Mouse (Mus musculus): ENCODE results near the gene Tmem196. TPM values are rescaled to one million over a fixed set of nuclear protein-coding genes. Genes with fewer than 3 reads are reported as not detected.
A peak's percentile ranks its signal among the peaks of the same experiment; 100 is the strongest.

Gene Tmem196
- polyA plus RNA-seq (2015; fragmentation: Nextera tagmentation; extraction: Ambion mirVana): 0.71 and 0.95 TPM in 2 replicates

- H3K36me3 ChIP-seq (ENCODE audit: insufficient read depth, low read length): no peaks in the 10 kb centered on the region
- 0 out of 2 replicates have a peak, but pooled peaks cover 3% of the 10 kb centered on the region for H3K27me3 ChIP-seq (ENCODE audit: insufficient read depth, low read length)
- no peak within 1 kb of the TSS for H3K9ac ChIP-seq (ENCODE audit: low read depth, low read length)
- H3K4me3 ChIP-seq (replicated peaks; ENCODE audit: low read depth, low read length): peak within 1 kb of the TSS; percentile 30
- ATAC-seq (replicated peaks; ENCODE audit: low FRiP score, low read depth) (no peak; the same call in 1 of the 2 replicates), DNase-seq (ENCODE audit: low spot score) (peak; percentile 28)
- WGBS: 3% methylated on average over 25 of the region's 25 CpGs
- no peak within 1 kb of the TSS for H3K27ac ChIP-seq
- peak within 1 kb of the TSS; percentile 45 for H3K4me2 ChIP-seq (ENCODE audit: low read length)
- no peaks in the 10 kb centered on the region for H3K4me1 ChIP-seq (replicated peaks; ENCODE audit: insufficient read depth, low read length)
- no peaks in the 10 kb centered on the region for H3K9me3 ChIP-seq (replicated peaks; ENCODE audit: low read length)
- TF ChIP-seq CTCF (IDR thresholded peaks at IDR 0.05; ENCODE audit: low read depth): no peak
Measured at GRCm38 (mm10) chr12:119945589-119946310, at the start of gene Tmem196. Gene Tmem196 (plus strand): TSS chr12:119945822.

- ATAC-seq (replicated peaks; ENCODE audit: low FRiP score, low read depth): no peak
- WGBS: 2% methylated on average over 14 of the region's 14 CpGs
- H3K9ac ChIP-seq (ENCODE audit: low read depth, low read length): no peak overlapping the region
Measured at GRCm38 (mm10) chr12:119946311-119946692, 680 bp downstream of the Tmem196 start.

GRCm38 (mm10) chr12:119957041-119957440, 11.4 kb downstream of the Tmem196 start:
- no peaks in the 10 kb centered on the region for H3K9me3 ChIP-seq (replicated peaks; ENCODE audit: low read length)
- H3K27ac ChIP-seq: no peak overlapping the region
- DNase-seq (ENCODE audit: low spot score): no peak
- H3K4me2 ChIP-seq (ENCODE audit: low read length): no peak overlapping the region
- WGBS: 72% methylated on average over 3 of the region's 3 CpGs
- no peak overlapping the region for H3K4me3 ChIP-seq (replicated peaks; ENCODE audit: low read depth, low read length)
- H3K36me3 ChIP-seq (ENCODE audit: insufficient read depth, low read length): no peaks in the 10 kb centered on the region
- TF ChIP-seq CTCF (IDR thresholded peaks at IDR 0.05; ENCODE audit: low read depth): no peak
- no peaks in the 10 kb centered on the region for H3K4me1 ChIP-seq (replicated peaks; ENCODE audit: insufficient read depth, low read length)
- no peak for ATAC-seq (replicated peaks; ENCODE audit: low FRiP score, low read depth)
- no peak overlapping the region for H3K9ac ChIP-seq (ENCODE audit: low read depth, low read length)
- H3K27me3 ChIP-seq (ENCODE audit: insufficient read depth, low read length): no peaks in the 10 kb centered on the region

More at GRCm38 (mm10) chr12:119946311-119946692, 680 bp downstream of the Tmem196 start:
- H3K4me2 ChIP-seq (ENCODE audit: low read length): peak overlapping the region; percentile 45
- peak overlapping the region; percentile 30 for H3K4me3 ChIP-seq (replicated peaks; ENCODE audit: low read depth, low read length)
- TF ChIP-seq CTCF (IDR thresholded peaks at IDR 0.05; ENCODE audit: low read depth): no peak
- no peaks in the 10 kb centered on the region for H3K4me1 ChIP-seq (replicated peaks; ENCODE audit: insufficient read depth, low read length)
- H3K36me3 ChIP-seq (ENCODE audit: insufficient read depth, low read length): no peaks in the 10 kb centered on the region
- no peak overlapping the region for H3K27ac ChIP-seq
- H3K27me3 ChIP-seq (ENCODE audit: insufficient read depth, low read length): 0 out of 2 replicates have a peak, but pooled peaks cover 3% of the 10 kb centered on the region
- peak; percentile 2 for DNase-seq (ENCODE audit: low spot score)
- no peaks in the 10 kb centered on the region for H3K9me3 ChIP-seq (replicated peaks; ENCODE audit: low read length)

- DNase-seq (ENCODE audit: low spot score) (no peak), ATAC-seq (replicated peaks; ENCODE audit: low FRiP score, low read depth) (no peak)
- Histone ChIP-seq H3K27me3 (ENCODE audit: insufficient read depth, low read length) (no peaks in the 10 kb centered on the region), H3K9ac (ENCODE audit: low read depth, low read length) (no peak overlapping the region), H3K36me3 (ENCODE audit: insufficient read depth, low read length) (no peaks in the 10 kb centered on the region), H3K4me1 (replicated peaks; ENCODE audit: insufficient read depth, low read length) (no peaks in the 10 kb centered on the region), H3K9me3 (replicated peaks; ENCODE audit: low read length) (no peaks in the 10 kb centered on the region), H3K27ac (no peak overlapping the region), H3K4me2 (ENCODE audit: low read length) (no peak overlapping the region), H3K4me3 (replicated peaks; ENCODE audit: low read depth, low read length) (no peak overlapping the region)
- WGBS: 54% methylated on average over 1 of the region's 1 CpGs
- TF ChIP-seq CTCF (IDR thresholded peaks at IDR 0.05; ENCODE audit: low read depth): no peak
Measured at GRCm38 (mm10) chr12:119960730-119961129, 15.1 kb downstream of the Tmem196 start.

- TF ChIP-seq CTCF (IDR thresholded peaks at IDR 0.05; ENCODE audit: low read depth): no peak
- Histone ChIP-seq H3K9me3 (replicated peaks; ENCODE audit: low read length) (no peaks in the 10 kb centered on the region), H3K27ac (no peak overlapping the region), H3K9ac (ENCODE audit: low read depth, low read length) (no peak overlapping the region), H3K4me3 (replicated peaks; ENCODE audit: low read depth, low read length) (no peak overlapping the region), H3K4me2 (ENCODE audit: low read length) (no peak overlapping the region), H3K4me1 (replicated peaks; ENCODE audit: insufficient read depth, low read length) (no peaks in the 10 kb centered on the region), H3K27me3 (ENCODE audit: insufficient read depth, low read length) (no peaks in the 10 kb centered on the region), H3K36me3 (ENCODE audit: insufficient read depth, low read length) (no peaks in the 10 kb centered on the region)
- DNase-seq (ENCODE audit: low spot score) (no peak), ATAC-seq (replicated peaks; ENCODE audit: low FRiP score, low read depth) (no peak)
Measured at GRCm38 (mm10) chr12:119965373-119965772, 19.8 kb downstream of the Tmem196 start.

GRCm38 (mm10) chr12:119970068-119970467, 24.4 kb downstream of the Tmem196 start:
- no peak overlapping the region for H3K4me3 ChIP-seq (replicated peaks; ENCODE audit: low read depth, low read length)
- no peak for DNase-seq (ENCODE audit: low spot score)
- H3K9me3 ChIP-seq (replicated peaks; ENCODE audit: low read length): no peaks in the 10 kb centered on the region
- ATAC-seq (replicated peaks; ENCODE audit: low FRiP score, low read depth): no peak
- H3K9ac ChIP-seq (ENCODE audit: low read depth, low read length): no peak overlapping the region
- H3K27ac ChIP-seq: no peak overlapping the region
- H3K27me3 ChIP-seq (ENCODE audit: insufficient read depth, low read length): no peaks in the 10 kb centered on the region
- no peak overlapping the region for H3K4me2 ChIP-seq (ENCODE audit: low read length)
- no peaks in the 10 kb centered on the region for H3K4me1 ChIP-seq (replicated peaks; ENCODE audit: insufficient read depth, low read length)
- no peaks in the 10 kb centered on the region for H3K36me3 ChIP-seq (ENCODE audit: insufficient read depth, low read length)
- no peak for TF ChIP-seq CTCF (IDR thresholded peaks at IDR 0.05; ENCODE audit: low read depth)

Measured in kidney, postnatal 0 days (tissue).